Mouse (Mus musculus) hindbrain, embryonic 10.5 days (tissue): ENCODE measurements at regions not wholly inside any gene's neighbourhood (a gene's known extent, or its start where the extent isn't known, plus 50 kb on each side); places are given as distances from the start of the nearest gene placed in this dataset.

ENCODE experiments used
- DNase-seq: peaks from one replicate; pipeline ENCODE4 v3.0.0-alpha.2; 2017; ENCODE audit warnings: low spot score
- H3K27ac ChIP-seq: fragments of 300-500 bp; sonication (generic); 2 replicates; pipeline ENCODE4 v1.5.1; 2016; ENCODE audit warnings: mild to moderate bottlenecking, moderate library complexity
- H3K27me3 ChIP-seq: fragments of 300-500 bp; sonication (generic); 2 replicates; pipeline ENCODE4 v1.6.1; 2016; ENCODE audit warnings: mild to moderate bottlenecking; ENCODE audit not compliant: poor library complexity, insufficient read depth, severe bottlenecking
- H3K36me3 ChIP-seq: fragments of 300-500 bp; sonication (generic); 2 replicates; pipeline ENCODE4 v1.6.1; 2016; ENCODE audit warnings: mild to moderate bottlenecking, moderate library complexity
- H3K4me1 ChIP-seq: fragments of 300-500 bp; sonication (generic); replicated peaks from 2 replicates; pipeline ENCODE4 v1.6.1; 2016; ENCODE audit warnings: mild to moderate bottlenecking
- H3K4me3 ChIP-seq: fragments of 300-500 bp; sonication (generic); 2 replicates; pipeline ENCODE4 v1.5.1; 2016; ENCODE audit warnings: mild to moderate bottlenecking, moderate library complexity
- H3K9me3 ChIP-seq: fragments of 300-500 bp; sonication (generic); 2 replicates; pipeline ENCODE4 v1.6.1; 2016; ENCODE audit warnings: mild to moderate bottlenecking, moderate library complexity
- WGBS: fragments of 180-500 bp; shearing (Covaris S2); methylation state at CpG from one replicate; pipeline ENCODE4 v1.1.7; 2016; 5-methylcytosine and 5-hydroxymethylcytosine counted together

GRCm38 (mm10) chr10:102835814-102836213 lies 194.2 kb downstream of the Alx1 start:
- Histone ChIP-seq H3K27me3 (no peaks in the 10 kb centered on the region), H3K36me3 (no peaks in the 10 kb centered on the region), H3K4me3 (no peak overlapping the region), H3K9me3 (no peaks in the 10 kb centered on the region), H3K4me1 (no peaks in the 10 kb centered on the region), H3K27ac (no peak overlapping the region)
- no peak for DNase-seq
- 47% methylated on average over 1 of the region's 1 CpGs for WGBS

- WGBS, result 74% methylated on average over 3 of the region's 3 CpGs
- Histone ChIP-seq H3K4me1 (no peaks in the 10 kb centered on the region), H3K9me3 (no peaks in the 10 kb centered on the region), H3K36me3 (no peaks in the 10 kb centered on the region), H3K4me3 (no peak overlapping the region), H3K27me3 (no peaks in the 10 kb centered on the region), H3K27ac (no peak overlapping the region)
- DNase-seq, result no peak
These were observed 200.4 kb downstream of the Alx1 start for GRCm38 (mm10) chr10:102829606-102830005.

DNA sequence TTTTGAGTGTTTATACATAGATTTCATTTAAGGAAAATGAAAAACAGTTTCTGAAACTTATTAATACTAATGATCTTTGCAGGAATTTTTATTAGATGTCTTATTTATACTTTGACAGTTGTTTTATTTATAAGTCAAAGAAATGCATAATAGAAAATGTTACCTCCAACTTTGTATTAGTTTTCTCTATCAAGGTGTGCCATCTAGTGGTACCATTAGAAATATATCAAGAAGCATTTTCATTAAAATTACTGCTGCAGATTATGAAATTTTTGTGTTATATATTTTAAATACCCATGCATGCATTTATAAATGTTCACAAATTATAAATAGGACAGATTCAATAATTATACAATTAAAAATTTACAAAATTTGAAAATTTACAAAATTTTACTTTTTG lies 206.6 kb downstream of the Alx1 start:
- Histone ChIP-seq H3K4me3 (no peak overlapping the region), H3K27me3 (no peaks in the 10 kb centered on the region), H3K9me3 (no peaks in the 10 kb centered on the region), H3K36me3 (no peaks in the 10 kb centered on the region), H3K27ac (no peak overlapping the region), H3K4me1 (no peaks in the 10 kb centered on the region)
- DNase-seq, result no peak

GRCm38 (mm10) chr10:102801391-102801790 lies 228.6 kb downstream of the Alx1 start:
- Histone ChIP-seq H3K27me3 (no peaks in the 10 kb centered on the region), H3K36me3 (no peaks in the 10 kb centered on the region), H3K4me1 (no peaks in the 10 kb centered on the region), H3K9me3 (no peaks in the 10 kb centered on the region), H3K27ac (no peak overlapping the region), H3K4me3 (no peak overlapping the region)
- WGBS, result 88% methylated on average over 3 of the region's 3 CpGs
- no peak for DNase-seq

GRCm38 (mm10) chr10:102779243-102779642 lies 250.8 kb downstream of the Alx1 start:
- H3K4me3 ChIP-seq, result no peak overlapping the region
- H3K27ac ChIP-seq, result no peak overlapping the region
- no peak for DNase-seq
- H3K4me1 ChIP-seq, result no peaks in the 10 kb centered on the region
- no peaks in the 10 kb centered on the region for H3K27me3 ChIP-seq
- no peaks in the 10 kb centered on the region for H3K9me3 ChIP-seq
- H3K36me3 ChIP-seq, result no peaks in the 10 kb centered on the region
- 77% methylated on average over 2 of the region's 2 CpGs for WGBS

DNA sequence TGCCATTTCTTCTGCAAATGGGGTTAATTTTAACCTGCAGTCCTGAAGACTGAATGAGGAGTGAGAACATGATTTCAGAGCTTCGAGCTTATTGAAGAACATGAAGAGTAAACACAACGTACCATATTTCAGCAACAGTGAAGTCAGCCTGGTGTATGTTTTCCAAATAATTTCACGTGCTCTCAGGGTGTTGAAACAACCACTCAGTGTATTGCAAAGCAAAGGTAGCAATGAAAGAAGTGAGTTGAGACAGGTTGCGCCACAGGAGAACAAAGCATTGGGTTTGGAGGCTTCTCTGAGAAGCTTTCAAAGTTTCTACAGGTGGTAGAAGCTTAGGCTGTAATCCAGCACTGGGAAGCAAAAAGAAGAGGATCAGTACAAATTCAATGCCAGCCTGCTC lies 251.7 kb downstream of the Rassf9 start:
- H3K36me3 ChIP-seq, result no peaks in the 10 kb centered on the region
- H3K27ac ChIP-seq, result no peak overlapping the region
- WGBS, result 85% methylated on average over 4 of the region's 4 CpGs
- no peak overlapping the region for H3K4me3 ChIP-seq
- no peak for DNase-seq
- no peaks in the 10 kb centered on the region for H3K27me3 ChIP-seq
- no peaks in the 10 kb centered on the region for H3K4me1 ChIP-seq
- H3K9me3 ChIP-seq, result no peaks in the 10 kb centered on the region

DNA sequence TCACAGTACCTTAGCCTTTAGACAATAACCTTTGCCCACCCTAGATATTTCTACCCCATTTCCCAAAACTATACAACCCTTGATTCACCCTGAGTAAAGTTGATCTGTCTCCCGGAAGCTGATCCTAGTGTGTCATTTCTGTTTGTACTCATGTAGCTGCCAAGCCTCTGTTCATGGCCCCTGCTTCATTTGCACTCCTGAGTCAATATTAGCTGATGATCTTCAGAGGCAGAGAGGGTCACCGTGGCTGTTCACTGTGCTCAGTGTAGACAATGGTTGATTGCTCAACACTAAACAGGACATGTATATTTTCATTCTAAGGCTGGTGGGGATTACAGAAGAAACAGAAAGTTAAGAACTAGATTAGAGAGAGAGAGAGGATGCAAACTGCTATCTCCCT lies 250.4 kb downstream of the Rassf9 start:
- no peaks in the 10 kb centered on the region for H3K4me1 ChIP-seq
- no peak overlapping the region for H3K27ac ChIP-seq
- no peak overlapping the region for H3K4me3 ChIP-seq
- WGBS, result 84% methylated on average over 2 of the region's 2 CpGs
- H3K9me3 ChIP-seq, result no peaks in the 10 kb centered on the region
- no peak for DNase-seq
- no peaks in the 10 kb centered on the region for H3K27me3 ChIP-seq
- H3K36me3 ChIP-seq, result no peaks in the 10 kb centered on the region

DNA sequence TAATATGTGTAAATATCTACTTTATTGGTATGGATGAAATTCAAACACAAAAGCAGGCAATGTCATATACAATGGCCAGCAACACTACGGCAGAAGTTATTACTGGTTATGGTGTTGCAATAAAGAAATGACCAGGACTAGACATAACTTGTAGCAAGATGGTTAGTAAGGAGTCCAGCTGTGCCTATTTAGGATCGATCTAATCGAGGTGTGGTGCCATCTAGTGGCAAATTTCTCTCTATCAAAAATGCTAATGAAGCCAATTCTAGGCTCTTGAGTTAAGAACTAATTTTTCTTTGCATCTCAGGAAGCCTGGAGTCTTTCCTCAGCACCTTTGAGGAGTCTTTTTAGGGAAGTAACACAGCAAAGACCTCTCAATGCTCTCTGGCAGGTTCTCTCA lies 223.2 kb downstream of the Rassf9 start:
- 0 out of 2 replicates have a peak, but pooled peaks cover 5% of the 10 kb centered on the region for H3K4me1 ChIP-seq
- H3K27ac ChIP-seq, result no peak overlapping the region
- no peak for DNase-seq
- no peaks in the 10 kb centered on the region for H3K36me3 ChIP-seq
- no peaks in the 10 kb centered on the region for H3K9me3 ChIP-seq
- H3K4me3 ChIP-seq, result no peak overlapping the region
- WGBS, result 58% methylated on average over 3 of the region's 3 CpGs
- H3K27me3 ChIP-seq, result no peaks in the 10 kb centered on the region

GRCm38 (mm10) chr10:102732420-102732819 lies 220.4 kb downstream of the Rassf9 start:
- Histone ChIP-seq H3K27me3 (no peaks in the 10 kb centered on the region), H3K4me1 (0 out of 2 replicates have a peak, but pooled peaks cover 5% of the 10 kb centered on the region), H3K9me3 (no peaks in the 10 kb centered on the region), H3K36me3 (no peaks in the 10 kb centered on the region), H3K27ac (no peak overlapping the region), H3K4me3 (no peak overlapping the region)
- 94% methylated on average over 6 of the region's 6 CpGs for WGBS
- no peak for DNase-seq

- no peaks in the 10 kb centered on the region for H3K9me3 ChIP-seq
- H3K36me3 ChIP-seq, result no peaks in the 10 kb centered on the region
- no peak overlapping the region for H3K27ac ChIP-seq
- WGBS, result 77% methylated on average over 2 of the region's 2 CpGs
- no peak overlapping the region for H3K4me3 ChIP-seq
- no peaks in the 10 kb centered on the region for H3K4me1 ChIP-seq
- H3K27me3 ChIP-seq, result no peaks in the 10 kb centered on the region
- no peak for DNase-seq
These were observed 200.2 kb downstream of the Rassf9 start for GRCm38 (mm10) chr10:102712263-102712662.

- H3K27me3 ChIP-seq, result no peaks in the 10 kb centered on the region
- H3K4me3 ChIP-seq, result no peak overlapping the region
- no peaks in the 10 kb centered on the region for H3K36me3 ChIP-seq
- 92% methylated on average over 3 of the region's 3 CpGs for WGBS
- no peaks in the 10 kb centered on the region for H3K4me1 ChIP-seq
- H3K27ac ChIP-seq, result no peak overlapping the region
- no peak for DNase-seq
- H3K9me3 ChIP-seq, result no peaks in the 10 kb centered on the region
These were observed 193.8 kb downstream of the Rassf9 start for GRCm38 (mm10) chr10:102705848-102706247.

- H3K27ac ChIP-seq, result no peak overlapping the region
- 79% methylated on average over 2 of the region's 2 CpGs for WGBS
- H3K27me3 ChIP-seq, result no peaks in the 10 kb centered on the region
- no peaks in the 10 kb centered on the region for H3K9me3 ChIP-seq
- no peak overlapping the region for H3K4me3 ChIP-seq
- no peak for DNase-seq
- H3K36me3 ChIP-seq, result no peaks in the 10 kb centered on the region
- no peaks in the 10 kb centered on the region for H3K4me1 ChIP-seq
These were observed 182.8 kb downstream of the Rassf9 start for GRCm38 (mm10) chr10:102694810-102695209.

- H3K4me3 ChIP-seq, result no peak overlapping the region
- H3K4me1 ChIP-seq, result no peaks in the 10 kb centered on the region
- H3K27me3 ChIP-seq, result no peaks in the 10 kb centered on the region
- H3K36me3 ChIP-seq, result no peaks in the 10 kb centered on the region
- WGBS, result 64% methylated on average over 1 of the region's 1 CpGs
- H3K9me3 ChIP-seq, result no peaks in the 10 kb centered on the region
- no peak overlapping the region for H3K27ac ChIP-seq
- DNase-seq, result no peak
These were observed 177.9 kb downstream of the Rassf9 start for GRCm38 (mm10) chr10:102689966-102690365.

- 81% methylated on average over 14 of the region's 14 CpGs for WGBS
- H3K36me3 ChIP-seq, result no peaks in the 10 kb centered on the region
- H3K9me3 ChIP-seq, result no peaks in the 10 kb centered on the region
- DNase-seq, result no peak
- H3K4me3 ChIP-seq, result no peak overlapping the region
- H3K27me3 ChIP-seq, result no peaks in the 10 kb centered on the region
- no peak overlapping the region for H3K27ac ChIP-seq
- no peaks in the 10 kb centered on the region for H3K4me1 ChIP-seq
These were observed 174.8 kb downstream of the Rassf9 start for GRCm38 (mm10) chr10:102686667-102687397.
